Mouse (Mus musculus) midbrain, postnatal 0 days (tissue): ENCODE results near the gene Ccdc40. TPM values are rescaled to one million over a fixed set of nuclear protein-coding genes. Genes with fewer than 3 reads are reported as not detected.
A peak's percentile ranks its signal among the peaks of the same experiment; 100 is the strongest.
"Not testable (repeated sequence)": the region's sequence is repeated elsewhere in the genome, so short reads cannot be mapped to it uniquely, and the experiment has no call there.

ENCODE experiments used
- ATAC-seq: fragments of 200-750 bp; cut with Nextera tagmentation; 2 replicates; pipeline ENCODE4 v1.8.0; 2017; ENCODE audit warnings: moderate number of reproducible peaks, mild to moderate bottlenecking, moderate TSS enrichment, moderate library complexity; ENCODE audit not compliant: low FRiP score
- DNase-seq: peaks from one replicate; pipeline ENCODE4 v3.0.0-alpha.2; 2015; ENCODE audit warnings: low spot score
- H3K27ac ChIP-seq: fragments of 300-500 bp; sonication (generic); 2 replicates; pipeline ENCODE4 v1.5.1; 2014; ENCODE audit warnings: low read depth, mild to moderate bottlenecking, low read length, mixed read lengths
- H3K27me3 ChIP-seq: fragments of 300-500 bp; sonication (generic); 2 replicates; pipeline ENCODE4 v1.6.1; 2014; ENCODE audit warnings: low read length, control low read depth, mixed read lengths; ENCODE audit not compliant: insufficient read depth
- H3K36me3 ChIP-seq: fragments of 300-500 bp; sonication (generic); 2 replicates; pipeline ENCODE4 v1.6.1; 2014; ENCODE audit warnings: low read length, control low read depth, mixed read lengths; ENCODE audit not compliant: insufficient read depth
- H3K4me1 ChIP-seq: fragments of 300-500 bp; sonication (generic); 2 replicates; pipeline ENCODE4 v1.6.1; 2014; ENCODE audit warnings: mild to moderate bottlenecking, control low read depth, antibody characterized with exemption, low read length, mixed read lengths; ENCODE audit not compliant: insufficient read depth
- H3K4me2 ChIP-seq: fragments of 300-500 bp; sonication (generic); 2 replicates; pipeline ENCODE4 v1.6.1; 2014; ENCODE audit warnings: low read depth, mild to moderate bottlenecking, low read length, mixed read lengths; ENCODE audit not compliant: poor library complexity, severe bottlenecking
- H3K4me3 ChIP-seq: fragments of 300-500 bp; sonication (generic); 2 replicates; pipeline ENCODE4 v1.5.1; 2014; ENCODE audit warnings: low read depth, mild to moderate bottlenecking, low read length, moderate library complexity
- H3K9ac ChIP-seq: fragments of 300-500 bp; sonication (generic); replicated peaks from 2 replicates; pipeline ENCODE4 v1.6.1; 2014; ENCODE audit warnings: mild to moderate bottlenecking, low read length, moderate library complexity, mixed read lengths; ENCODE audit not compliant: poor library complexity, severe bottlenecking
- H3K9me3 ChIP-seq: fragments of 300-500 bp; sonication (generic); 2 replicates; pipeline ENCODE4 v1.6.1; 2016; ENCODE audit warnings: low read length, control low read depth
- CTCF ChIP-seq: IDR thresholded peaks from 2 replicates; pipeline ENCODE4 v1.5.1; 2016; ENCODE audit warnings: antibody characterized with exemption, mild to moderate bottlenecking
- WGBS: fragments of 180-500 bp; shearing (Covaris S2); extraction: QIAGEN DNeasy Blood & Tissue Kit; methylation state at CpG from one replicate; pipeline ENCODE4 v1.1.7; 2014; 5-methylcytosine and 5-hydroxymethylcytosine counted together
- polyA plus RNA-seq: library from polyadenylated mRNA; unstranded; fragments of >200 nt; fragmentation: Nextera tagmentation; extraction: Ambion mirVana; gene quantifications from 2 replicates; pipeline ENCODE4 v1.2.1, GENCODE M21; 2015
- total RNA-seq: library from RNA; depleted of rRNA; stranded (reverse); fragments of >200 nt; gene quantifications from 2 replicates; pipeline ENCODE4 v1.2.3, GENCODE M21; 2014

Ccdc40 gene
- total and polyA plus RNA-seq, 2 experiments from 2014 or later, result 13.3 to 22.7 TPM

DNA sequence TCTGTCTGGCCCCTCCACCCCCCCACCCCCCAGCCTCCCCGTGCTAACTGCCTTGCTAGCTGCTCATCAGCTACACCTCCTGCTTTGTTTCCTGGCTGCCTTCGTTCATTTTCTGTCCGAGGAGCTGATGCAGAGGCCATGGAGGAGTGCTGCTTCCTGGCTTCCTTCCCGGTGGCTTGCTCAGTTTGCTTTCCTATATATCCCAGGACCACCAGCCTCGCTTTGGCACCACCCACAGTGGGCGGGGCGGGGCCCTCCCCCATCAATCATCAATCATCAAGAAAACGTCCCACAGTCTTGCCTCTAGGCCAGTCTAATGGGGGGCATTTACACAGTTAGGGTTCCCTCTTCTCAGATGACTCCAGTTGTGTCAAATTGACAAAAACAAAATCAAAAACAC is 8.0 kb downstream of the Ccdc40 start:
- TF ChIP-seq CTCF, result no peak
- ATAC-seq (no peak), DNase-seq (no peak)
- Histone ChIP-seq H3K27ac (no peak overlapping the region), H3K27me3 (no peaks in the 10 kb centered on the region), H3K36me3 (no peaks in the 10 kb centered on the region), H3K9ac (no peak overlapping the region), H3K4me1 (no peaks in the 10 kb centered on the region), H3K9me3 (no peaks in the 10 kb centered on the region), H3K4me3 (no peak overlapping the region), H3K4me2 (no peak overlapping the region)
- 57% methylated on average over 8 of the region's 8 CpGs for whole genome bisulfite sequencing

DNA sequence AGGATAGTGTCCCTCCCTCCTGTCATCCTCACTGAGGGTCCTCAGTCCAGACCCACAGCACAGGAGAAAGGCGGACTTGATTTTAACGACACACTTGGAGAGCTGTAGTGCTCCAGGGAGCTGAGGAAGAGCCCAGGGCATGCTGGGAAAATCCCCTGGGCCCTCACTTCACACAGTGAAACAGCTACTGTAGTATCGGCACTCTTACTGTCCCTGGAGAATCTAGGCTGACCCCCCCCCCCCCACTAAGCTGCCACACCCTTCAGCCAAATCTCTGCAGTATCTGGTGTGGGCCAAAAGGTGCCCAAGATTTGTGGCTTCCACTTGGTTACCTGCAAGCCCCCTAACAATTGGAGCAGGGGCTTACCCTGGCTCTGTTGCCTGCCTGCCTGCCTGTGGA is 8.6 kb downstream of the Ccdc40 start:
- H3K4me3 ChIP-seq, result no peak overlapping the region
- no peak for ATAC-seq
- no peak overlapping the region for H3K9ac ChIP-seq
- no peaks in the 10 kb centered on the region for H3K4me1 ChIP-seq
- 52% methylated on average over 3 of the region's 3 CpGs for WGBS
- no peaks in the 10 kb centered on the region for H3K36me3 ChIP-seq
- H3K27ac ChIP-seq, result no peak overlapping the region
- H3K27me3 ChIP-seq, result no peaks in the 10 kb centered on the region
- no peaks in the 10 kb centered on the region for H3K9me3 ChIP-seq
- TF ChIP-seq CTCF, result no peak
- no peak overlapping the region for H3K4me2 ChIP-seq
- no peak for DNase-seq

DNA sequence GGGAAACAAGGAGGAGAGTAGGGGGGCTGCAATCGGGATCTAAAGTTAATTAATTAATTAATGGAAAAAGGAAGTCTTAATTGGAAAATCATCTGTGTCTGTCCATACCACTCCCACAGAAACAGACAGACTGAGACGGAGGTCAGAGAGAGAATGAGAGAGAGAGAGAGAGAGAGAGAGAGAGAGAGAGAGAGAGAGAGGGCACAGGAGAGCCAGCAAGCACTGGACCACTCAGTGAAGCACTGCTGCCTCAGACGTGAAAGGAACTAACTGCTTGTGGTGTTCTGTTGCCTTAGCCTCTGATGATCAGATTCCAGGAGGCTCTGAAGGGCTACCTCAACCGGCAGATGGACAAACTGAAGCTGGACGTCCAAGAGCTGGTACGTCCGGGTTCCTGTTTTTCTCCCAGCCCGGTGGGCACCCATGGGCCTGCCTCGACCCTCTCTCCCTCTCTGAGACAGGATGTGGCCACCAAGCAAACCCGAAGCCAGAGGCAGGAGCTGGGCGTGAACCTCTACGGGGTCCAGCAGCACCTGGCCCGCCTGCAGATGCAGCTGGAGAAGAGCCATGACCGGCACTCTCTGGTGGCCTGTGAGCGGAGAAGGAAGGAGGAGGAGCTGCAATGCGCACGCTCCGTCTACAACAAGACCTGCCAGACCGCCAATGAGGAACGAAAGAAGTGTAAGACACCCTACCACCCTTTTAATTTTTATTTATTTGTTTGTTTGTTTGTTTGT is 9.4 kb downstream of the Ccdc40 start:
- WGBS, result 48% methylated on average over 20 of the region's 20 CpGs
- no peaks in the 10 kb centered on the region for H3K36me3 ChIP-seq
- H3K4me1 ChIP-seq, result no peaks in the 10 kb centered on the region
- no peak overlapping the region for H3K27ac ChIP-seq
- ATAC-seq, result no peak
- DNase-seq, result peak; percentile 27
- no peaks in the 10 kb centered on the region for H3K27me3 ChIP-seq
- TF ChIP-seq CTCF, result no peak
- H3K4me2 ChIP-seq, result peak overlapping the region; percentile 42
- no peak overlapping the region for H3K4me3 ChIP-seq
- H3K9me3 ChIP-seq, result no peaks in the 10 kb centered on the region
- H3K9ac ChIP-seq, result no peak overlapping the region

DNA sequence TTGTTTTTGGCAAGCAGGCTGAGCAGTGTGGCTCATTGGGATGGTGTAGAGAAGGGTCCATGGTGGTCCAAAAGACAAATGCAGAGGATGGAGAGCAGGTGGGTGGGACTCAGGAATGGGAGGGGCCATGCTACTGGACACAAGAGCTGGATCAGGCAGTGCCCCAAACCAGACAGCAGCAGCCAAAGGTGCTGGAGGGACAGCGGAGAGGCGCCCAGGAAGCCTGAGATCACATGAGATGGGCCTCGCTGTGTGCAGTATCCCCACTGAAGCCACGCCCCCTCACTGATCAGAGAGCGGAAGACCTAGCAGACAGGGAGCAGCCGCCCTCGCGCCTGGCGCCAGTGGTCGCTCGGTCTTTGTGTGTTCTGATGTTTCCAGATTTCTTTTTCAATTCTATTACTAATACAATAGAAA is 9.9 kb downstream of the Ccdc40 start:
- TF ChIP-seq CTCF, result no peak
- Histone ChIP-seq H3K27me3 (no peaks in the 10 kb centered on the region), H3K9me3 (no peaks in the 10 kb centered on the region), H3K27ac (no peak overlapping the region), H3K9ac (no peak overlapping the region), H3K4me2 (peak overlapping the region; percentile 42), H3K4me1 (no peaks in the 10 kb centered on the region), H3K36me3 (no peaks in the 10 kb centered on the region), H3K4me3 (no peak overlapping the region)
- 30% methylated on average over 11 of the region's 11 CpGs for WGBS
- ATAC-seq (no peak), DNase-seq (peak; percentile 28)

DNA sequence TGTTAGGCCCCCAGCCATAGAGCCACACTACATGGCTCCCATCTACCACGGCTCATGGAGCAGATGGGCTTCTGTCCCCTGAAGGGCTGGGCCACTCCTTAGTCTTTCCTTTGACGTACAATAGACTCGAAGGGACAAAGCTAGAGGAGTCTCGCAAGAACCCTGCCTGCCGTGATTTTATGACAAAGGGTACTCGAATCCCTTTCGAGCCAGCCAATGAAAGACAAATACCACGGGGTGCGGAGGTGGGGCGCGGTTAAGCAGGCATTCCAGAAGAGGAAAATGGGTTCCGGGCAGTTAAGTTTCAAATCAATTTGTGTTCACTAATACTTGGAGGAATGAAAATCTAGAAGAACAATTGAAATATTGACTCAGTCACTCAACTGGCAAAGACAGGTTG is 11.1 kb downstream of the Ccdc40 start:
- H3K4me2 ChIP-seq, result no peak overlapping the region
- H3K36me3 ChIP-seq, result no peaks in the 10 kb centered on the region
- H3K27me3 ChIP-seq, result no peaks in the 10 kb centered on the region
- H3K9me3 ChIP-seq, result no peaks in the 10 kb centered on the region
- no peak overlapping the region for H3K4me3 ChIP-seq
- H3K4me1 ChIP-seq, result no peaks in the 10 kb centered on the region
- no peak for DNase-seq
- no peak overlapping the region for H3K9ac ChIP-seq
- 94% methylated on average over 12 of the region's 12 CpGs for WGBS
- no peak for TF ChIP-seq CTCF
- H3K27ac ChIP-seq, result no peak overlapping the region
- no peak for ATAC-seq

DNA sequence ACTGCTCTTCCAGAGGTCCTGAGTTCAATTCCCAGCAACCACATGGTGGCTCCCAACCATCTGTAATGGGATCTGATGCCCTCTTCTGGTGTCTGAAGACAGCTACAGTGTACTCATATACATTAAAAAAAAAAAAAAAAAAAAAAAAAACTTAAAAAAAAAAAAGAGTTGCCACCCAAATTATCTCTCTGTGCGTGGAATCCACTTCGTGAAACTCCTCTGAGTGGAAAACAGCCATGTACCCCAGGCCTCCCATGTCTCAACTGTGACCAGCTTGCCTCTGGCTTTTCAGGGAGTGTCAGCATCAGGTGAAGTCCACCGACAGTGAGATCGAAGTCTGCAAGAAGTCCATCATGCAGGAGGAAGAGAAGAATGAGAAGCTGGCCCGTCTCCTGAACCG is 17.2 kb downstream of the Ccdc40 start:
- H3K9ac ChIP-seq, H3K36me3 ChIP-seq, H3K4me1 ChIP-seq, H3K27ac ChIP-seq, ATAC-seq, H3K4me3 ChIP-seq, H3K9me3 ChIP-seq, H3K4me2 ChIP-seq, DNase-seq, H3K27me3 ChIP-seq: not testable (repeated sequence)
- WGBS, result 93% methylated on average over 6 of the region's 6 CpGs
